Mouse (Mus musculus) heart, postnatal 0 days (tissue): Measurements from ENCODE around the gene Chd9. TPM values are rescaled to one million over a fixed set of nuclear protein-coding genes. Genes with fewer than 3 reads are reported as not detected.

ENCODE experiments used
- ATAC-seq: fragments of 200-750 bp; cut with Nextera tagmentation; 2 replicates; pipeline ENCODE4 v1.8.0; 2017; ENCODE audit warnings: low read depth, moderate number of reproducible peaks, moderate library complexity; ENCODE audit not compliant: insufficient read depth
- DNase-seq: peaks from one replicate; pipeline ENCODE4 v3.0.0-alpha.2; 2016; ENCODE audit warnings: low spot score
- H3K27ac ChIP-seq: fragments of 300-500 bp; sonication (generic); 2 replicates; pipeline ENCODE4 v1.5.1; 2014; ENCODE audit warnings: low read depth, mild to moderate bottlenecking
- H3K27me3 ChIP-seq: fragments of 300-500 bp; sonication (generic); 2 replicates; pipeline ENCODE4 v1.6.1; 2014; ENCODE audit warnings: low read length, mixed read lengths; ENCODE audit not compliant: control insufficient read depth, insufficient read depth
- H3K36me3 ChIP-seq: fragments of 300-500 bp; sonication (generic); replicated peaks from 2 replicates; pipeline ENCODE4 v1.6.1; 2014; ENCODE audit warnings: low read length, mixed read lengths; ENCODE audit not compliant: control insufficient read depth, insufficient read depth
- H3K4me1 ChIP-seq: fragments of 300-500 bp; sonication (generic); 2 replicates; pipeline ENCODE4 v1.6.1; 2014; ENCODE audit warnings: antibody characterized with exemption; ENCODE audit not compliant: control insufficient read depth, insufficient read depth
- H3K4me2 ChIP-seq: fragments of 300-500 bp; sonication (generic); 2 replicates; pipeline ENCODE4 v1.6.1; 2014; ENCODE audit warnings: low read depth, mild to moderate bottlenecking, low read length, moderate library complexity
- H3K4me3 ChIP-seq: fragments of 300-500 bp; sonication (generic); 2 replicates; pipeline ENCODE4 v1.5.1; 2014; ENCODE audit warnings: low read depth, low read length
- H3K9ac ChIP-seq: fragments of 300-500 bp; sonication (generic); replicated peaks from 2 replicates; pipeline ENCODE4 v1.6.1; 2014; ENCODE audit warnings: low read depth, low read length, mixed read lengths
- H3K9me3 ChIP-seq: fragments of 300-500 bp; sonication (generic); replicated peaks from 2 replicates; pipeline ENCODE4 v1.6.1; 2016; ENCODE audit warnings: low read length; ENCODE audit not compliant: control insufficient read depth
- CTCF ChIP-seq: IDR thresholded peaks from 2 replicates; pipeline ENCODE4 v1.5.1; 2016; ENCODE audit warnings: antibody characterized with exemption, control low read depth, low read depth
- EP300 ChIP-seq: IDR thresholded peaks from 2 replicates; pipeline ENCODE4 v1.6.1; 2016; ENCODE audit warnings: antibody characterized with exemption, low read depth
- WGBS: fragments of 180-500 bp; shearing (Covaris S2); extraction: QIAGEN DNeasy Blood & Tissue Kit; methylation state at CpG from one replicate; pipeline ENCODE4 v1.1.7; 2014; 5-methylcytosine and 5-hydroxymethylcytosine counted together
- polyA plus RNA-seq: library from polyadenylated mRNA; unstranded; fragments of >200 nt; fragmentation: Nextera tagmentation; extraction: Ambion mirVana; gene quantifications from 2 replicates; pipeline ENCODE4 v1.2.1, GENCODE M21; 2015
- total RNA-seq: library from RNA; depleted of rRNA; stranded (reverse); fragments of >200 nt; gene quantifications from 2 replicates; pipeline ENCODE4 v1.2.3, GENCODE M21; 2014; ENCODE audit warnings: low replicate concordance

Gene Chd9
- total and polyA plus RNA-seq, 2 experiments from 2014 or later = 38.9 to 44.1 TPM

- peak; percentile 84 for ATAC-seq
- H3K4me2 ChIP-seq = peak overlapping the region; percentile 83
- peak overlapping the region; percentile 64 for H3K9ac ChIP-seq
- no peak; the same call in 1 of the 2 replicates for TF ChIP-seq EP300
- TF ChIP-seq CTCF = no peak
- H3K27me3 ChIP-seq = no peaks in the 10 kb centered on the region
- peaks cover 20% of the 10 kb centered on the region for H3K4me1 ChIP-seq
- H3K27ac ChIP-seq = peak overlapping the region; percentile 80
- DNase-seq = peak; percentile 82
- H3K9me3 ChIP-seq = no peaks in the 10 kb centered on the region
- H3K4me3 ChIP-seq = peak overlapping the region; percentile 56
- under 1% methylated on average over 24 of the region's 24 CpGs for WGBS
- no peaks in the 10 kb centered on the region for H3K36me3 ChIP-seq
Measured at GRCm38 (mm10) chr8:90876722-90877429, 48.7 kb downstream of the Chd9 start.

- DNase-seq = no peak
- no peak for TF ChIP-seq EP300
- TF ChIP-seq CTCF = no peak; the same call in 1 of the 2 replicates
- Histone ChIP-seq H3K36me3 (no peaks in the 10 kb centered on the region), H3K9me3 (no peaks in the 10 kb centered on the region), H3K27ac (peak overlapping the region; percentile 80), H3K27me3 (no peaks in the 10 kb centered on the region), H3K4me2 (peak overlapping the region; percentile 83), H3K4me3 (peak overlapping the region; percentile 56), H3K4me1 (peaks cover 20% of the 10 kb centered on the region), H3K9ac (peak overlapping the region; percentile 64)
- peak; percentile 12 for ATAC-seq
- 3% methylated on average over 11 of the region's 11 CpGs for WGBS
Measured at GRCm38 (mm10) chr8:90877430-90877975, 49.4 kb downstream of the Chd9 start.

- DNase-seq = no peak
- 66% methylated on average over 6 of the region's 6 CpGs for WGBS
- no peaks in the 10 kb centered on the region for H3K9me3 ChIP-seq
Measured at GRCm38 (mm10) chr8:90878551-90878950, 50.4 kb downstream of the Chd9 start.

GRCm38 (mm10) chr8:90880041-90880440, 51.9 kb downstream of the Chd9 start:
- 66% methylated on average over 4 of the region's 4 CpGs for WGBS
- H3K4me2 ChIP-seq = no peak overlapping the region

More at GRCm38 (mm10) chr8:90878551-90878950, 50.4 kb downstream of the Chd9 start:
- H3K4me3 ChIP-seq = no peak overlapping the region
- TF ChIP-seq EP300 = no peak
- TF ChIP-seq CTCF = no peak
- no peak overlapping the region for H3K9ac ChIP-seq
- H3K4me1 ChIP-seq = peaks cover 20% of the 10 kb centered on the region
- H3K36me3 ChIP-seq = no peaks in the 10 kb centered on the region
- H3K27me3 ChIP-seq = no peaks in the 10 kb centered on the region
- ATAC-seq = no peak
- no peak overlapping the region for H3K27ac ChIP-seq
- no peak overlapping the region for H3K4me2 ChIP-seq

GRCm38 (mm10) chr8:90881181-90881580, 53.0 kb downstream of the Chd9 start:
- no peak for ATAC-seq
- no peak for DNase-seq
- no peak overlapping the region for H3K9ac ChIP-seq
- 83% methylated on average over 5 of the region's 5 CpGs for WGBS
- H3K4me3 ChIP-seq = no peak overlapping the region
- H3K27ac ChIP-seq = no peak overlapping the region
- no peaks in the 10 kb centered on the region for H3K36me3 ChIP-seq
- H3K4me2 ChIP-seq = no peak overlapping the region
- peaks cover 17% of the 10 kb centered on the region for H3K4me1 ChIP-seq
- TF ChIP-seq EP300 (no peak), CTCF (no peak)
- H3K27me3 ChIP-seq = no peaks in the 10 kb centered on the region
- no peaks in the 10 kb centered on the region for H3K9me3 ChIP-seq

More at GRCm38 (mm10) chr8:90880041-90880440, 51.9 kb downstream of the Chd9 start:
- no peak overlapping the region for H3K9ac ChIP-seq
- no peaks in the 10 kb centered on the region for H3K27me3 ChIP-seq
- DNase-seq = no peak
- TF ChIP-seq EP300 (no peak), CTCF (no peak)
- peaks cover 20% of the 10 kb centered on the region for H3K4me1 ChIP-seq
- H3K4me3 ChIP-seq = no peak overlapping the region
- no peaks in the 10 kb centered on the region for H3K9me3 ChIP-seq
- H3K36me3 ChIP-seq = no peaks in the 10 kb centered on the region
- H3K27ac ChIP-seq = no peak overlapping the region
- ATAC-seq = no peak
